Mouse (Mus musculus) heart, embryonic 13.5 days (tissue): Measurements from ENCODE around the gene Ube2q1. TPM values are rescaled to one million over a fixed set of nuclear protein-coding genes. Genes with fewer than 3 reads are reported as not detected.
A peak's percentile ranks its signal among the peaks of the same experiment; 100 is the strongest.

Experiments used
- ATAC-seq: fragments of 200-750 bp; cut with Nextera tagmentation; 2 replicates; pipeline ENCODE4 v1.8.0; 2017; ENCODE audit warnings: moderate TSS enrichment; ENCODE audit not compliant: insufficient number of reproducible peaks, low FRiP score, low TSS enrichment; ENCODE audit errors: extremely low read depth
- H3K27ac ChIP-seq: fragments of 300-500 bp; sonication (generic); replicated peaks from 2 replicates; pipeline ENCODE4 v1.5.1; 2015; ENCODE audit warnings: moderate library complexity, mild to moderate bottlenecking, inconsistent platforms
- H3K27me3 ChIP-seq: fragments of 300-500 bp; sonication (generic); replicated peaks from 2 replicates; pipeline ENCODE4 v1.6.1; 2015; ENCODE audit warnings: mild to moderate bottlenecking, inconsistent platforms
- H3K36me3 ChIP-seq: fragments of 300-500 bp; sonication (generic); 2 replicates; pipeline ENCODE4 v1.6.1; 2015; ENCODE audit warnings: mild to moderate bottlenecking, inconsistent platforms
- H3K4me1 ChIP-seq: fragments of 300-500 bp; sonication (generic); 2 replicates; pipeline ENCODE4 v1.6.1; 2015; ENCODE audit warnings: inconsistent platforms
- H3K4me2 ChIP-seq: fragments of 300-500 bp; sonication (generic); 2 replicates; pipeline ENCODE4 v1.6.1; 2015; ENCODE audit warnings: inconsistent platforms, mild to moderate bottlenecking, moderate library complexity
- H3K4me3 ChIP-seq: fragments of 300-500 bp; sonication (generic); 2 replicates; pipeline ENCODE4 v1.5.1; 2015; ENCODE audit warnings: moderate library complexity, mild to moderate bottlenecking, inconsistent platforms
- H3K9ac ChIP-seq: fragments of 300-500 bp; sonication (generic); 2 replicates; pipeline ENCODE4 v1.6.1; 2015; ENCODE audit warnings: inconsistent platforms, mild to moderate bottlenecking, moderate library complexity
- H3K9me3 ChIP-seq: fragments of 300-500 bp; sonication (generic); 2 replicates; pipeline ENCODE4 v1.6.1; 2016; ENCODE audit warnings: inconsistent platforms
- WGBS: fragments of 180-500 bp; shearing (Covaris S2); methylation state at CpG from one replicate; pipeline ENCODE4 v1.1.7; 2015; ENCODE audit warnings: mixed read lengths; 5-methylcytosine and 5-hydroxymethylcytosine counted together
- polyA plus RNA-seq: library from polyadenylated mRNA; unstranded; fragments of >200 nt; fragmentation: Nextera tagmentation; extraction: Ambion mirVana; gene quantifications from 2 replicates; pipeline ENCODE4 v1.2.1, GENCODE M21; 2015

Gene Ube2q1
- polyA plus RNA-seq, 1 experiment from 2014 or later: 8.4 TPM

DNA sequence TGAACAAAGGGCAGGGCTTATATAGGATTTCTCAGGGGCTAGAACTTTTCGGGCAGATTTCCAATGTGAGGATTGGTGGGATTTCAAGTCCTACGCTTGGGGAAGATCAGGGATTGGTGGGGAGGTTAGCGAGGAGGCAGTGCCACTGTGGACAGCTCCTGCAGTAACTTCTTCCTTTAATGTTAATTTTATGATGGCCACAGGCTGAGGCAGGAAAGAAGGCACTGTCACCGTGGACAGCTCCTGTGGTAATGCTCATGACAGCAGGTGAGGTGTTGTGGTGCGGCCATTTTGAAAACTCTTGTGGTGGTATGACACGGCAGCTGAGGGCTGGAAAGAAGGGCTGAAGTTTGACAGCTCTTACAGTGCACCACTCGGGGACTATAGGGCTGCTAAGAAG lies 3.8 kb upstream of the Ube2q1 start:
- ATAC-seq: no peak
- Histone ChIP-seq H3K9me3 (no peaks in the 10 kb centered on the region), H3K27ac (no peak overlapping the region), H3K27me3 (peaks cover 18% of the 10 kb centered on the region), H3K36me3 (0 out of 2 replicates have a peak, but pooled peaks cover 4% of the 10 kb centered on the region), H3K4me3 (no peak overlapping the region), H3K4me2 (no peak overlapping the region), H3K9ac (no peak overlapping the region), H3K4me1 (peaks cover 18% of the 10 kb centered on the region)
- 65% methylated on average over 7 of the region's 7 CpGs for WGBS

DNA sequence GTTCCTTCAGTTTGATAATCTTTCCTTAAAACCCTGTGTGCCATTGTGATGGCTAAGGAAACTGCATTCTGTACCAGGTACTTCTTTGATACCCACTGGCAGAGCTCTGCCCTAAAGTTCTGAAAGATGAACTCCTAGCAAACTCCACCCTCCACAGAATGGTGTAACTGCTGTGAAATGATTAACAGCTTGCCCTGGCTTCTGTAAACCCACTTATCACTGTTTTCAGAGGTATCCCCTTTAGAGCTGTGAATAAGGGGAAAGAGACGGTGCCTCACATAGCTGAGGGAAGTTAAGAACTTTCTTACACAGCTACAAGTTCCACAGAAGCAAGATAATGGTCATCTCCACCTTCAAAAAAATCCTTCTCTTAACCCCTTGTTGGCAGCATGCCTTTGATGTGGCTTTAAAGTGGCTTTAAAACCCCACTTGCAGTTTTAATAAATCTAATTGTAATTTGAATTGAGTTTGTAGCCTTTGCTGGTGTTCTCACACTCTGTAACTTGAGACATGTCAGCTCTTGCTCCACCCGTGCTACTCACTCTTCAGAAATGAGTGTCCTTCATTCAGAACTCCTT lies 2.9 kb upstream of the Ube2q1 start:
- no peak overlapping the region for H3K4me2 ChIP-seq
- H3K27me3 ChIP-seq: peaks cover 9% of the 10 kb centered on the region
- H3K4me3 ChIP-seq: no peak overlapping the region
- H3K9me3 ChIP-seq: no peaks in the 10 kb centered on the region
- no peak overlapping the region for H3K27ac ChIP-seq
- 46% methylated on average over 2 of the region's 2 CpGs for WGBS
- H3K36me3 ChIP-seq: 0 out of 2 replicates have a peak, but pooled peaks cover 4% of the 10 kb centered on the region
- H3K9ac ChIP-seq: no peak overlapping the region
- H3K4me1 ChIP-seq: peaks cover 27% of the 10 kb centered on the region
- ATAC-seq: no peak

DNA sequence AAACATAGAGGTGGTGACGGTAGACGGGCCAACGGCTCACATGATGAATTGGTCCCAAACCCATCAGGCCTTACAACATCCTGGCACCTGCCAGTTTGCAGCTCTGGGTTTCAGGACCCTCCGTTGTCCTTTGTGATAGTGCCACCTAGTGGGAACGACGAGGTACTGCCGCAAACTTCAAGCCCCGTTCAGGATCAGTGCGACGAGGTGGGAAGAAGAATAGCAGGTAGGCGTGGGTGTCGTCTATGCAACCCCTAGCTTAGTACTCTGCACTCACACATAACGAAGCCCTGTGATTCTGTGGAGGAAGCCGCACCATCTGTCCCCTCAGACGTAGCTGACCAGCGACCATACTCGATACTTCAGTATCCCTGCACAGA lies 838 bp upstream of the Ube2q1 start:
- Histone ChIP-seq H3K4me1 (peaks cover 33% of the 10 kb centered on the region), H3K9me3 (no peaks in the 10 kb centered on the region), H3K9ac (peak overlapping the region; percentile 99), H3K27me3 (no peaks in the 10 kb centered on the region), H3K36me3 (peaks cover 22% of the 10 kb centered on the region), H3K27ac (peak overlapping the region; percentile 97), H3K4me3 (peak overlapping the region; percentile 74), H3K4me2 (peak overlapping the region; percentile 89)
- 2% methylated on average over 17 of the region's 17 CpGs for WGBS
- peak; percentile 38 for ATAC-seq

DNA sequence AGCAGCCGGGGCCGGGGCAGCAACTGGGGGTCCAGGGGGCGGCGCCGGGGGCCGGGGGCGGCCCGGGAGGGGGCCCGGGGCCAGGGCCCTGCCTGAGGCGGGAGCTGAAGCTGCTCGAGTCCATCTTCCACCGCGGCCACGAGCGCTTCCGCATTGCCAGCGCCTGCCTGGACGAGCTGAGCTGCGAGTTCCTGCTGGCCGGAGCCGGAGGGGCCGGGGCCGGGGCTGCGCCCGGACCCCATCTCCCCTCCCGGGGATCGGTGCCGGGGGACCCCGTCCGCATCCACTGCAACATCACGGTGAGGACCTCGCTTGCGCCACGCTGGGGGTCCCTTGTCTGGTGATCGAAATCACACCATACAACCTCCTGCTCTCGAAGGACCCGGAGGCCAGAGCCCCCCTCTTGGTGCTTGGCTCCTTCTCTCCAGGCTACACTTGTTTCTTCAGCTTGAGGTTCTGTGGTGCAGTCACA lies 360 bp downstream of the Ube2q1 start:
- WGBS: under 1% methylated on average over 28 of the region's 37 CpGs

DNA sequence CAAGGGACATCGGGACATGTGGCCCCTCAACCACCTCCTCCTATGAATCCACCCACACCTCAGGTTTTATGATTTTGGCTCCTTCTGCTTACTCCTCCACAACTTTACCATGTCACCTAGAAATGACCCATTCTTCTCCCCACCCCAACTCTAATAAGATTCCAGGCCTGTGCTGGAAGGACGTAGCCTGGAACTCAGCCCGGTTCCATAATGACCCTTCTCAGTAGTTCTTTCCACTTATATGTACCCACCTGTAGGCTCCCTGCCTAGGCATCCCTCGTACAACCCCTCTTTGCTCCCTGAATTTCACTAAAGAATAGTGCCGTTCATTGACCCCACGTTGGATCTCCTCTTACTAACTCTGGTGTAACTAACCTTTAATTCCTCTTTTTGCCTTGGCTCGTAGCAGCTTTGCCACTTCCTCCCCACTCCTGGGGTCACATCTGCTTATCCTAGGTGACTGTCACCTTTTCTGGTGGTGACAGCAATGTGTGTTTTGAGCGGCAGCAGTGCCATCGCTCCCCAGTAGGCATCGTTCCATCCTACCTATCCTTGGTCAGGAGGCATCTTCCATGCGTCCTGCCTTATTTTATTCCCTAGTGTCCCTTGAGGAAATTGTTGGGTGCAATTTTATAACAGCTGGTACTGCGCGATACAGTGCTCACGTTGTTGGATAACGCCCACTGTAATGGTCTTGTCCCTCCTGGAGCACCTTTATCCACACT lies 982 bp downstream of the Ube2q1 start:
- no peak for ATAC-seq
- Histone ChIP-seq H3K9me3 (no peaks in the 10 kb centered on the region), H3K27me3 (no peaks in the 10 kb centered on the region), H3K4me2 (peak overlapping the region; percentile 89), H3K9ac (peak overlapping the region; percentile 99), H3K4me3 (peak overlapping the region; percentile 74), H3K27ac (peak overlapping the region; percentile 97), H3K4me1 (peaks cover 33% of the 10 kb centered on the region), H3K36me3 (peaks cover 36% of the 10 kb centered on the region)
- WGBS: 30% methylated on average over 15 of the region's 15 CpGs

More for the DNA sequence above, 360 bp downstream of the Ube2q1 start:
- peak overlapping the region; percentile 97 for H3K27ac ChIP-seq
- H3K4me1 ChIP-seq: peaks cover 33% of the 10 kb centered on the region
- H3K4me3 ChIP-seq: peak overlapping the region; percentile 74
- no peaks in the 10 kb centered on the region for H3K9me3 ChIP-seq
- H3K36me3 ChIP-seq: peaks cover 34% of the 10 kb centered on the region
- 0 out of 2 replicates have a peak, but pooled peaks have one; percentile 1 for ATAC-seq
- no peaks in the 10 kb centered on the region for H3K27me3 ChIP-seq
- H3K9ac ChIP-seq: peak overlapping the region; percentile 99
- H3K4me2 ChIP-seq: peak overlapping the region; percentile 89

DNA sequence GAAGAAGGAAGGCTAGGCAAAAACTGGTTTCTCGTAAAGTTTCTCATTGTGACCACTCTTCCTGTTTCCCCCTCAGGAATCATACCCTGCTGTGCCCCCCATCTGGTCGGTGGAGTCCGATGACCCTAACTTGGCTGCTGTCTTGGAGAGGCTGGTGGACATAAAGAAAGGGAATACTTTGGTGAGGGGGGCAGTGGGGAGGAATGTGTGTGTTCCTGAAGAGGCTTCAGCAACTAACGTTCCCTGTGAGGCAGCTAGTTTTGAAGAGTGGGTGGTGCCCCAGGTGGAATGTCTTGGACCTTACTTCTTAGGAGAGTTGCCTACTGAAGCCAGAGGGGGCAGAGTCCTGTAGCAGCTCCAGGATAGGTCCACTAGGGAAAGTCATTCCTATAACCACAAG lies 2.6 kb downstream of the Ube2q1 start:
- Histone ChIP-seq H3K4me1 (peaks cover 33% of the 10 kb centered on the region), H3K9me3 (no peaks in the 10 kb centered on the region), H3K4me2 (no peak overlapping the region), H3K36me3 (peaks cover 52% of the 10 kb centered on the region), H3K9ac (peak overlapping the region; percentile 99; the same call in 1 of the 2 replicates), H3K4me3 (no peak overlapping the region), H3K27ac (no peak overlapping the region), H3K27me3 (no peaks in the 10 kb centered on the region)
- 80% methylated on average over 4 of the region's 4 CpGs for WGBS
- no peak for ATAC-seq

DNA sequence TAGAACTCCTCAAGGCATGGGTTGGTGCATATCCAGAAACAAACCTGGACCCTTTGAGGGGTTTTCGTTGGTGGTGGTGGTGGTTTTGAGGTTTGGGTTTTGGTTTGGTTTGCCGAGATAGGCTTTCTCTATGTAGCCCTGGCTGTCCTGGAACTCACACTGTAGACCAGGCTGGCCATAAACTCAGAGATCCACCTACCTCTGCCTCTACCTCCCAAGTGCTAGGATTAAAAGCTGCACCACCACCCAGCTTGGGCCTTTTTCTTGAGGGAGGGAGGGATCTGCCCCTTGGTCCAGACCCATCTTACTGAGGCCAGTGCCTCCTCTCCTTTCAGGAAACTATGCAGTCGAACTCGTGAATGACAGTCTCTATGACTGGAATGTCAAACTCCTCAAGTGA lies 6.7 kb downstream of the Ube2q1 start:
- Histone ChIP-seq H3K9ac (no peak overlapping the region), H3K9me3 (no peaks in the 10 kb centered on the region), H3K36me3 (peaks cover 84% of the 10 kb centered on the region), H3K27ac (no peak overlapping the region), H3K4me2 (no peak overlapping the region), H3K27me3 (no peaks in the 10 kb centered on the region), H3K4me3 (no peak overlapping the region), H3K4me1 (peaks cover 10% of the 10 kb centered on the region)
- no peak for ATAC-seq
- 74% methylated on average over 4 of the region's 4 CpGs for WGBS

DNA sequence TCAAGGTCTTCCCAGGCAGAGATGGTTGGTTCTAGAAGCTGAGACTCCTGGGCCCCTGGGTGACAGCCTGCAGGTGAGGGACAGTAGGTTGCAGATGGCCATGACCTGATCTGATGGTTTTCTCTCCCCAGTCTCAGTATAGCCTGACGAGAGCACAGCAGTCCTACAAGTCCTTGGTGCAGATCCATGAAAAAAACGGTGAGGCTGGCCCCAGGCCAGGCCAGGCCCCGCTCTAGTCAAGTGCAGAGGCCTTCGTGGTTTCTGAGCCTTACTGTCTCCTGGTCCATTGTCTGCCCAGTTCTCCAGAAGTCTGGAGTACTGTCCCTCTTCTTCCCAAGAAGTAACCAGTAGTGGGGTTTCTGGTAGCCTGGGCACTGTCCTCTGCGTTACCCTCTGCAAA lies 8.2 kb downstream of the Ube2q1 start:
- no peak overlapping the region for H3K4me2 ChIP-seq
- WGBS: 75% methylated on average over 5 of the region's 5 CpGs
- H3K9ac ChIP-seq: no peak overlapping the region
- no peak overlapping the region for H3K4me3 ChIP-seq
- H3K9me3 ChIP-seq: no peaks in the 10 kb centered on the region
- ATAC-seq: no peak
- no peaks in the 10 kb centered on the region for H3K27me3 ChIP-seq
- H3K27ac ChIP-seq: no peak overlapping the region
- H3K36me3 ChIP-seq: peaks cover 75% of the 10 kb centered on the region
- peaks cover 3% of the 10 kb centered on the region; the same call in 1 of the 2 replicates for H3K4me1 ChIP-seq

DNA sequence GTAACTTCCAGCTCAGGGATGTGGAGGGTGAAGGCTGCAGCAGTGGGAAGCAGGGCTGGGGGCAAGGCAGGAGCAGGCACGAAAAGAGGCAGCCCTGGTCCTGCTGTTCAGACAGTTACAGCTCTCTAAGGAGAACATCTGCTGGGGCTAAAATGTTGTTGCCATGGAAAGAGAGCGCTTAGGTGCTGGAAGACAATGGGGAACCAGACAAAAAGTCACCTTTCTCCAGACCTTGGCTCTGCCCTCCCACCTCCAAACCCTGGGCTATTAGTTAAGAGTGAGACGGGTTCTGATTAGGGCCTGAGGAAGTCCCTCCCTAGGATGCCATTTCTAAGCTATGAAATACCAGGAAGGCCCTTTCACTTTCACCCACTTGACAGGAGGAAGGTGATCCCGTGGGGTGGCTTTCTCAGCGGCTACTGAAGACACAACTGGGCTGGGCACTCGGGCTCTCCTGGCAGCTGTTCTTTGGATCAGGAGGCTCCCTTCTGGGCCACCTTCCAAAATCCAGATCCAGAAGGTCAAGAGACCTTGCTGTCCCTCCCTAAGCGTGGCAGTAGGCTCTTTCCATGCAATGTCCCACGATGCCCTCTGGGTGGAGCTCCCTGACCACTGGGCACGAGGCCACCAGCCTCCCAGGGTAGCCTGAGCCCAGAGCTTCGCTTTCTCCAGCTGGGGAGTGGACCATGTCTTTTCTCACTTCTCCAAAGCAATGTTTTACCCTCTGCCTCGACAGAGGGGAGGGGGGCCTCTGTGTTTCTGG lies 11.8 kb downstream of the Ube2q1 start:
- Histone ChIP-seq H3K27ac (no peak overlapping the region), H3K9ac (peak overlapping the region; percentile 58), H3K9me3 (no peaks in the 10 kb centered on the region), H3K27me3 (peaks cover 6% of the 10 kb centered on the region; the same call in 1 of the 2 replicates), H3K4me3 (peak overlapping the region; percentile 22; the same call in 1 of the 2 replicates), H3K4me1 (peaks cover 3% of the 10 kb centered on the region; the same call in 1 of the 2 replicates), H3K4me2 (peak overlapping the region; percentile 53), H3K36me3 (peaks cover 40% of the 10 kb centered on the region)
- no peak; the same call in 1 of the 2 replicates for ATAC-seq
- 13% methylated on average over 11 of the region's 11 CpGs for WGBS

DNA sequence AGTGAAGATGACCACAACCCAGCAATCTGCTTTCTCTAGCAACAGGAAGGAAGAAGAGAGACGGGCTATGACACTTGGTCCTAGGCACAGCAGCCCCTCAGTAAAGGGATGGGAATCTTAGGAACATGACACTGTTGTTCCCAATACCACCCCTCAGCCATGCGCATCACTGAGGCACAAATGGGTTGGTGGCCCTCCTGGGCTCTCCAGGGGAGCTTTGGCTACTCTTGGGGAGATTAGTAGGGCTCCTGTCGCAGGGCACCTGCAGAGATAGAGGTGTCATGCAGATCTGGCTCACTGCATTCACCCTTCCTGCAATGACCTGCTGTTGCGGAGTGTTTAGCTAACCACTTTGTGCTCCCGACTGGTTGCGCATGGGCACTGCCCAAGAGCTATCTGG lies 12.9 kb downstream of the Ube2q1 start:
- WGBS: 57% methylated on average over 6 of the region's 6 CpGs
- Histone ChIP-seq H3K4me2 (no peak overlapping the region), H3K4me3 (no peak overlapping the region), H3K4me1 (peaks cover 3% of the 10 kb centered on the region; the same call in 1 of the 2 replicates), H3K9ac (no peak overlapping the region), H3K27me3 (peaks cover 6% of the 10 kb centered on the region; the same call in 1 of the 2 replicates), H3K27ac (no peak overlapping the region), H3K9me3 (no peaks in the 10 kb centered on the region), H3K36me3 (peaks cover 29% of the 10 kb centered on the region)
- no peak for ATAC-seq
